In the genomic region with DNA sequence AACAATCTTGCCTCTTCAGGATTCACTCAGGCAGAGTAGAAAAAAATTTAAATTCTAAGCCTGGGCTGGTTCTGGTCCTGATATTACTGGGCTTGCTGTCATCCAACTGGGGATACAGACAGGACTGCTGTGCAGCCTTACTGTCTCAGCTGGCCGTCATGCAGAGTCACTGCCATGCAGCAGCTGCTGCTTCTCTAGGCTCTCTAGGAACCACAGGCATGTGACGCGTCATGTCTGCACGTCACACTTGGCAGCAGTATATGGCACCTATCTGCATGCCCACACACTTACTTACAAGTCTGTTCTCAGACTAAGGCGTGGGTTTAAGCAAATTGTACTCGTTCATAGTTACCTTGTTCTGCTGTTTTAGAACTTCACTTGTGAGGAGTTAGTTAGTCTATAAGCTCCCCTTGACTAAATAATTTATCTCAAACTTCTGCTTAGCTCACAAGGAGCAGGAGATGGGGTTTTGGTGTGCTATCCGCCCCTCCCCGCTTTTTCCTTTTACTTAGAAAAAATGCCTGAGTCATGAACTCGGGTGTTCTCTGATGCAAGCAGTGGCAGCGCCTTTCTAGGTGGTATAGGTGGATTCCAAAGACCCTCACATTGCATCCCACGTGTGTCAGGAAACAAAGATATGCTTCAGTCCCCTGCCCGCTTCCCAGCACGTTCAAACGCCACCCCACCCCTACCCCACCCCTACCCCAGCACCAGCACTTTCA, we compare ENCODE assay signal across 12 mouse cellular contexts. TPM values are rescaled to one million over a fixed set of nuclear protein-coding genes. Genes with fewer than 3 reads are reported as not detected.
DNase-seq lines count a peak whose midpoint lies in the region; ATAC-seq and TF ChIP-seq lines count a peak whose summit lies in the region.
"Had no signal": no experiment of that assay in that cellular context is flagged by ENCODE, and none has a peak within 500 bp of the region (broad histone marks: within the 10 kb centered on the region; RNA-seq: fewer than 3 reads in every experiment).

No protein-coding gene starts in this region.

- no peak overlapping the region for H3K4me3 ChIP-seq in heart, embryonic 13.5 days
- no peak overlapping the region for H3K4me3 ChIP-seq in myocyte
- no peak overlapping the region for H3K4me3 ChIP-seq in hindbrain, embryonic 16.5 days (ENCODE audit: low read length)
- H3K4me3 ChIP-seq: forebrain, embryonic 12.5 days; liver, embryonic 12.5 days had no signal

- no peaks in the 10 kb centered on the region for H3K27me3 ChIP-seq in heart, embryonic 13.5 days (replicated peaks)
- no peaks in the 10 kb centered on the region for H3K27me3 ChIP-seq in myocyte (ENCODE audit: control insufficient read depth, insufficient read depth, insufficient read length)
- no peaks in the 10 kb centered on the region for H3K27me3 ChIP-seq in hindbrain, embryonic 16.5 days (replicated peaks; ENCODE audit: control insufficient read depth, insufficient read depth, low read length)
- H3K27me3 ChIP-seq: forebrain, embryonic 12.5 days; liver, embryonic 12.5 days had no signal

- H3K4me1 ChIP-seq in heart, embryonic 13.5 days = peaks cover 26% of the 10 kb centered on the region
- no peaks in the 10 kb centered on the region for H3K4me1 ChIP-seq in hindbrain, embryonic 16.5 days (ENCODE audit: control insufficient read depth, insufficient read depth, low read depth, low read length)
- H3K4me1 ChIP-seq: forebrain, embryonic 12.5 days; liver, embryonic 12.5 days had no signal

- intact Hi-C loops in gastrocnemius, postnatal 14 days (cut with DNase I; ENCODE audit: low total_unique reads) = no loop called here

- H3K36me3 ChIP-seq in heart, embryonic 13.5 days = peaks cover 70% of the 10 kb centered on the region
- H3K36me3 ChIP-seq in myocyte (ENCODE audit: control insufficient read depth, insufficient read depth) = peaks cover 35% of the 10 kb centered on the region
- H3K36me3 ChIP-seq in hindbrain, embryonic 16.5 days (ENCODE audit: control insufficient read depth, insufficient read depth, low read length) = peaks cover 12% of the 10 kb centered on the region

- ATAC-seq in heart, embryonic 13.5 days (ENCODE audit: extremely low read depth, insufficient number of reproducible peaks, low FRiP score, low TSS enrichment) = no peak
- 0 out of 2 replicates have a peak, but pooled peaks have one; percentile 25 for ATAC-seq in granulocyte monocyte progenitor cell, adult 5-6 weeks (replicated peaks; ENCODE audit: poor library complexity, severe bottlenecking)
- ATAC-seq in hindbrain, embryonic 16.5 days = no peak
- ATAC-seq: inflammation-experienced regulatory T-cells, adult 6 months; liver, embryonic 12.5 days had no signal

- H3K4me2 ChIP-seq in heart, embryonic 13.5 days = no peak overlapping the region
- peak overlapping the region; percentile 69 for H3K4me2 ChIP-seq in myocyte (ENCODE audit: low read depth)
- no peak overlapping the region for H3K4me2 ChIP-seq in hindbrain, embryonic 16.5 days (ENCODE audit: low read length)
- H3K4me2 ChIP-seq: forebrain, embryonic 12.5 days; liver, embryonic 12.5 days had no signal

- WGBS in heart, embryonic 13.5 days = 64% methylated on average over 14 of the region's 14 CpGs
- 82% methylated on average over 14 of the region's 14 CpGs for WGBS in hindbrain, embryonic 16.5 days

- no peak overlapping the region for H3ac ChIP-seq in myocyte (ENCODE audit: control insufficient read depth, insufficient read length)

- no peaks in the 10 kb centered on the region for H3K79me2 ChIP-seq in myocyte (ENCODE audit: control insufficient read depth, insufficient read depth)

- no peaks in the 10 kb centered on the region for H3K9me3 ChIP-seq in heart, embryonic 13.5 days
- H3K9me3 ChIP-seq in hindbrain, embryonic 16.5 days (ENCODE audit: control insufficient read depth, low read length) = no peaks in the 10 kb centered on the region
- H3K9me3 ChIP-seq: forebrain, embryonic 12.5 days; liver, embryonic 12.5 days had no signal

- H3K9ac ChIP-seq in heart, embryonic 13.5 days = peak overlapping the region; percentile 13; the same call in 1 of the 2 replicates
- no peak overlapping the region for H3K9ac ChIP-seq in hindbrain, embryonic 16.5 days (ENCODE audit: low read depth, low read length)
- H3K9ac ChIP-seq: forebrain, embryonic 12.5 days; liver, embryonic 12.5 days had no signal

- 0 out of 2 replicates have a peak overlapping the region, but pooled peaks have one; percentile 2 for H3K27ac ChIP-seq in heart, embryonic 13.5 days (replicated peaks)
- no peak overlapping the region for H3K27ac ChIP-seq in hindbrain, embryonic 16.5 days (ENCODE audit: low read depth, low read length)
- H3K27ac ChIP-seq: forebrain, embryonic 12.5 days; liver, embryonic 12.5 days had no signal

- peak; percentile 50 for TF ChIP-seq POLR2A in myocyte (IDR thresholded peaks at IDR 0.05; ENCODE audit: insufficient read length, low read depth)

- DNase-seq in heart, adult 18-20 months = no peak
- peak; percentile 87 for DNase-seq in brain, adult 2 months (ENCODE audit: low read depth, low spot score)
- DNase-seq in gastrocnemius, postnatal 14 days = no peak
- DNase-seq: lung, postnatal 4 days; thymus, postnatal 36 days had no signal

TF ChIP-seq in myocyte, 11 proteins besides CTCF, POLR2A, EP300 and RAD21:
- TF ChIP-seq REST (IDR thresholded peaks at IDR 0.05; ENCODE audit: insufficient read depth, insufficient read length) = no peak
- peak; percentile 21 for TF ChIP-seq POLR2AphosphoS2 (IDR thresholded peaks at IDR 0.05; ENCODE audit: insufficient read length, low read depth)
- TF ChIP-seq CEBPB (IDR thresholded peaks at IDR 0.05; ENCODE audit: insufficient read depth, poor library complexity, severe bottlenecking) = peak; percentile 51; the same call in 1 of the 2 replicates
- TF ChIP-seq TCF3 (IDR thresholded peaks at IDR 0.05; ENCODE audit: insufficient read length, low read depth) = peak; percentile 85
- TF ChIP-seq TCF12 (IDR thresholded peaks at IDR 0.05; ENCODE audit: insufficient read depth, poor library complexity, severe bottlenecking) = peak; percentile 68
- no peak for TF ChIP-seq MAX (IDR thresholded peaks at IDR 0.05; ENCODE audit: low read depth)
- TF ChIP-seq MYOD1 (IDR thresholded peaks at IDR 0.05; ENCODE audit: control insufficient read depth in 1 of 3, insufficient read length in 2 of 3, low read depth in 2 of 3) = peak; percentile 81 to 99 (median 99)
- peak; percentile 91 to 99 (median 98) for TF ChIP-seq MYOG (IDR thresholded peaks at IDR 0.05; ENCODE audit: control insufficient read depth in 1 of 3, insufficient read depth in 1 of 3, insufficient read length in 2 of 3, low read depth in 2 of 3)
- TF ChIP-seq SRF (IDR thresholded peaks at IDR 0.05; ENCODE audit: control insufficient read depth, insufficient read length, low read depth) = no peak
- peak; percentile 69 for TF ChIP-seq USF1 (IDR thresholded peaks at IDR 0.05; ENCODE audit: low read depth)

RNA-seq across cellular contexts. Expression of a gene that starts 54.1 kb away (rescaled TPM):
- polyA plus RNA-seq in heart, embryonic 13.5 days (2015; fragmentation: Nextera tagmentation; extraction: Ambion mirVana) = 15.4 and 16.3 TPM in 2 replicates
- total RNA-seq in heart, adult 18-20 months (2021) = 1 to 10 TPM; 7.3 to 7.8 TPM
- 9.7 and 13.0 TPM in 2 replicates for total RNA-seq in granulocyte monocyte progenitor cell, adult 5-6 weeks (2014; fragmentation: Nextera tagmentation)
- 7.4 and 8.2 TPM in 2 replicates for total RNA-seq in granulocyte monocyte progenitor cell, adult 5-6 weeks (2017)
- polyA plus RNA-seq in myocyte (2012; fragmentation: generic; extraction: Trizol) = 8.7 TPM
- 60.2 and 62.0 TPM in 2 replicates for polyA plus RNA-seq in hindbrain, embryonic 16.5 days (2015; fragmentation: Nextera tagmentation; extraction: Ambion mirVana)
- 1 to 10 TPM; 5.9 to 6.1 TPM for total RNA-seq in gastrocnemius, postnatal 14 days (2021)
